Mouse (Mus musculus) liver, embryonic 14.5 days (tissue): ENCODE results near the gene Tmod4. TPM values are rescaled to one million over a fixed set of nuclear protein-coding genes. Genes with fewer than 3 reads are reported as not detected.

Experiments used
- ATAC-seq: fragments of 200-750 bp; cut with Nextera tagmentation; 2 replicates; pipeline ENCODE4 v1.8.0; 2017; ENCODE audit warnings: moderate number of reproducible peaks, mild to moderate bottlenecking, moderate library complexity; ENCODE audit not compliant: insufficient read depth
- DNase-seq, 3 experiments: peaks; one replicate each; pipeline ENCODE4 v3.0.0-alpha.2; 2012 to 2013; ENCODE audit warnings: low read depth in 3 of 3, low spot score in 3 of 3
- H3K27ac ChIP-seq: fragments of 300-500 bp; sonication (generic); 2 replicates; pipeline ENCODE4 v1.5.1; 2014; ENCODE audit warnings: moderate library complexity, mild to moderate bottlenecking, control low read depth, inconsistent platforms
- H3K27me3 ChIP-seq: fragments of 300-500 bp; sonication (generic); 2 replicates; pipeline ENCODE4 v1.6.1; 2014; ENCODE audit warnings: mild to moderate bottlenecking, low read length, moderate library complexity; ENCODE audit not compliant: control insufficient read depth, insufficient read depth
- H3K36me3 ChIP-seq: fragments of 300-500 bp; sonication (generic); replicated peaks from 2 replicates; pipeline ENCODE4 v1.6.1; 2014; ENCODE audit warnings: low read depth; ENCODE audit not compliant: control insufficient read depth, insufficient read depth
- H3K4me1 ChIP-seq, 2 experiments: fragments of 200-500 bp in 1 of 2; fragments of 300-500 bp in 1 of 2; sonication (generic) in 1 of 2; replicated peaks; 2 replicates each; pipeline ENCODE4 v1.6.1; 2012 to 2014; ENCODE audit warnings: antibody characterized with exemption in 1 of 2, inconsistent platforms in 1 of 2, low read length in 1 of 2; ENCODE audit not compliant: control insufficient read depth in 2 of 2, insufficient read depth in 2 of 2
- H3K4me2 ChIP-seq: fragments of 300-500 bp; sonication (generic); 2 replicates; pipeline ENCODE4 v1.6.1; 2014; ENCODE audit warnings: low read depth, mild to moderate bottlenecking, control low read depth, moderate library complexity
- H3K4me3 ChIP-seq, 2 experiments: fragments of 200-500 bp in 1 of 2; fragments of 300-500 bp in 1 of 2; sonication (generic) in 1 of 2; 2 replicates each; pipeline ENCODE4 v1.5.1; 2012 to 2014; ENCODE audit warnings: low read depth in 2 of 2, low read length in 2 of 2, mild to moderate bottlenecking in 2 of 2, control low read depth in 1 of 2, inconsistent platforms in 1 of 2, moderate library complexity in 1 of 2; ENCODE audit not compliant: insufficient read depth in 1 of 2
- H3K9ac ChIP-seq: fragments of 300-500 bp; sonication (generic); replicated peaks from 2 replicates; pipeline ENCODE4 v1.6.1; 2014; ENCODE audit warnings: mild to moderate bottlenecking, control low read depth, moderate library complexity
- H3K9me3 ChIP-seq: fragments of 300-500 bp; sonication (generic); 2 replicates; pipeline ENCODE4 v1.6.1; 2016; ENCODE audit warnings: low read length, mixed read lengths; ENCODE audit not compliant: control insufficient read depth
- CTCF ChIP-seq: IDR thresholded peaks from 2 replicates; pipeline ENCODE4 v1.5.1; 2016; ENCODE audit warnings: antibody characterized with exemption, low read depth, control low read depth
- EP300 ChIP-seq: IDR thresholded peaks from 2 replicates; pipeline ENCODE4 v1.6.1; 2016; ENCODE audit warnings: antibody characterized with exemption, low read depth
- WGBS: fragments of 180-500 bp; shearing (Covaris S2); extraction: QIAGEN DNeasy Blood & Tissue Kit; methylation state at CpG from one replicate; pipeline ENCODE4 v1.1.7; 2014; ENCODE audit not compliant: insufficient replicate concordance; 5-methylcytosine and 5-hydroxymethylcytosine counted together
- polyA plus RNA-seq, 2 experiments: library from polyadenylated mRNA; depleted of rRNA in 1 of 2; stranded (reverse) in 1 of 2; unstranded in 1 of 2; fragments of >200 nt; fragmentation: Nextera tagmentation in 1 of 2; extraction: Ambion mirVana in 1 of 2; gene quantifications; 2 replicates each; pipeline versions ENCODE4 v1.2.1 to v1.2.3; 2012 to 2014

Gene Tmod4
- polyA plus RNA-seq, 2 experiments, result 0.15 to 0.32 TPM

DNA sequence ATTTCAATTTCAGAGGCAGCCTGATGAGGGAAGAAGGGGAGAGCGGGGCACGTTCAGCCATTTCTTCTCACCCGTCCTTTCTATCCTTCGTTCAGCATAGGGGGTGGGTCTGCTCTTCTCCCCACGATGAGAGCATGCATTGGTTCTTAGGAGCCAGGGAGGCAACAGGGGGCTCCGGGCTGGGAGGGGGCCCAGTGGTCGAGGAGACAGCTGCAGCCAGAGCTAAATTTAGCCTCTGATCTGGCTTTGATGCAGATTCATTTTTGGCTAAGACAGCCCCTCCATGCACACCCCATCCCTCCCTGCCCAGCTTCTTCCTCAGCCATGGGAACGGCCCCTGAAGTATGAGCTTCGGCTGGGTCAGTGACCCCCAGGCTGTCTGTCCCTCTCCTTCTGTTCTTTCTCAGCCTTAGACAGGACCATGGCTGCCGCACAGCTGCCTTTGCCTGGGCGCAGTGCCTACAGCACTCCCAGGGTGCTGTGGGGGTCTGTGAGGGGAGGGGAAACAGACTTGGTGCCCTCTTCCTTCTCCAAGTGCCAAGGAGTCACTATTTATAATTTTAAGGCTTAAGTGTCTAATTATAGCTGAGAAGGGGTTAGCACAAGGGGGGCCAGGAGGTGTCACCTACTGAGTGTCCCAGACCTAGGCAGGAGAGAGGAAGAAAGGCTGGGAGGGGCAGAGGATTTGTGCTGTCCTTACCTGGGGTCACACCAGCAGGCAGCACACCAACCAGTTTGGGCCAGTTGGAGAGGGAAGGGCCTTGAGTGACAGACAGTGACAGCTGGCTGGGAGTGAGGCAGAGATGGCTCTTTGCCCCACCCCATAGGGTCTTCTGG is 39.4 kb downstream of the Tmod4 start:
- no peaks in the 10 kb centered on the region for H3K9me3 ChIP-seq
- TF ChIP-seq CTCF (no peak), EP300 (no peak)
- no peak overlapping the region for H3K4me3 ChIP-seq
- 55% methylated on average over 11 of the region's 11 CpGs for WGBS
- no peak overlapping the region for H3K9ac ChIP-seq
- H3K4me2 ChIP-seq, result no peak overlapping the region
- H3K27ac ChIP-seq, result no peak overlapping the region
- H3K36me3 ChIP-seq, result no peaks in the 10 kb centered on the region
- H3K27me3 ChIP-seq, result peaks cover 33% of the 10 kb centered on the region
- ATAC-seq, result no peak
- DNase-seq, result no peak
- peaks cover 2 to 4% of the 10 kb centered on the region in 2 experiments; a peak in 2 of 4 replicates for H3K4me1 ChIP-seq

- no peak for TF ChIP-seq CTCF
- no peak for TF ChIP-seq EP300
- DNase-seq (no peak), ATAC-seq (no peak)
- no peak overlapping the region for H3K4me2 ChIP-seq
- H3K4me3 ChIP-seq, result no peak overlapping the region
- H3K27me3 ChIP-seq, result peaks cover 33% of the 10 kb centered on the region
- H3K9me3 ChIP-seq, result no peaks in the 10 kb centered on the region
- no peaks in the 10 kb centered on the region for H3K36me3 ChIP-seq
- 80% methylated on average over 4 of the region's 5 CpGs for WGBS
- no peak overlapping the region for H3K9ac ChIP-seq
- H3K4me1 ChIP-seq, result peaks cover 2 to 4% of the 10 kb centered on the region in 2 experiments; a peak in 2 of 4 replicates
- no peak overlapping the region for H3K27ac ChIP-seq
Observed at GRCm38 (mm10) chr3:95164256-95164550, 39.9 kb downstream of the Tmod4 start.

GRCm38 (mm10) chr3:95164840-95165239 is 40.6 kb downstream of the Tmod4 start:
- H3K4me3 ChIP-seq, result no peak overlapping the region
- TF ChIP-seq EP300 (0 out of 2 replicates have a peak, but pooled peaks have one; percentile 7), CTCF (no peak)
- H3K4me2 ChIP-seq, result no peak overlapping the region
- H3K9ac ChIP-seq, result no peak overlapping the region
- no peaks in the 10 kb centered on the region for H3K9me3 ChIP-seq
- DNase-seq (no peak), ATAC-seq (no peak)
- H3K27ac ChIP-seq, result no peak overlapping the region
- 17% methylated on average over 5 of the region's 5 CpGs for WGBS
- H3K27me3 ChIP-seq, result peaks cover 34% of the 10 kb centered on the region
- no peaks in the 10 kb centered on the region for H3K36me3 ChIP-seq
- peaks cover 0 to 2% of the 10 kb centered on the region in 2 experiments; a peak in 1 of 4 replicates for H3K4me1 ChIP-seq

GRCm38 (mm10) chr3:95169996-95170395 is 45.7 kb downstream of the Tmod4 start:
- 69% methylated on average over 10 of the region's 10 CpGs for WGBS
- Histone ChIP-seq H3K4me2 (no peak overlapping the region), H3K9me3 (no peaks in the 10 kb centered on the region), H3K9ac (no peak overlapping the region), H3K4me1 (no peaks in the 10 kb centered on the region), H3K27me3 (peaks cover 50% of the 10 kb centered on the region), H3K4me3 (no peak overlapping the region), H3K36me3 (no peaks in the 10 kb centered on the region), H3K27ac (no peak overlapping the region)
- DNase-seq, result no peak
- no peak for ATAC-seq
- TF ChIP-seq CTCF (no peak), EP300 (no peak)

DNA sequence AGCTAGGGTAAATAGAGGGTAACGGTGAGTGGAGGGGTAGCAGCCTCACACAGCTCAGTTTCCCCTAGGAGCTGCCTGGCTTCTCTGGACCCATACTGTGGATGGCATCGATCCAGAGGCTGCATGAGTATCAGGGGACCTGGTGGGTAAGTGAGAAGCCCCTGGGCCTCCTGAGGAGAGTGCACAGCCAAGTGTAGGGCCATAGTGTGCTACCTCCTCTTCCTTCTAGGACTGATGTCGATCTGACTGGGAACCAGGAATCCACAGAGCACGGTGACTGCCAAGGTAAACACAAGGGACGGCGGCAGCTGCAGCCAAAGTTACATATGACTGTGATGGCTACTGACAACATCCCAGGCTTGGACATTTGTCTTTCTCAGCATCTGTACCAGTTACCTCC is 46.8 kb downstream of the Tmod4 start:
- no peak for DNase-seq
- ATAC-seq, result no peak
- Histone ChIP-seq H3K27me3 (peaks cover 52% of the 10 kb centered on the region), H3K9ac (no peak overlapping the region), H3K27ac (no peak overlapping the region), H3K4me1 (no peaks in the 10 kb centered on the region), H3K4me2 (no peak overlapping the region), H3K4me3 (no peak overlapping the region), H3K9me3 (no peaks in the 10 kb centered on the region), H3K36me3 (no peaks in the 10 kb centered on the region)
- TF ChIP-seq EP300 (no peak), CTCF (no peak)
- WGBS, result 79% methylated on average over 6 of the region's 6 CpGs
